Mouse (Mus musculus) spleen, postnatal 10 days (tissue): ENCODE results near the gene Gmppa.
A peak's percentile ranks its signal among the peaks of the same experiment; 100 is the strongest.

ENCODE experiments used
- DNase-seq, 2 experiments: peaks; one replicate each; pipeline ENCODE4 v3.0.0; 2021 to 2022; ENCODE audit warnings: low spot score in 2 of 2

The Gmppa gene

GRCm38 (mm10) chr1:75487040-75487404, 51.3 kb downstream of the Gmppa start:
- DNase-seq: no peak

- DNase-seq: peak in 1 of 2 experiments; percentile 54
Measured at GRCm38 (mm10) chr1:75487405-75488161, 51.9 kb downstream of the Gmppa start.

GRCm38 (mm10) chr1:75490785-75491551, 55.2 kb downstream of the Gmppa start:
- no peak for DNase-seq

- DNase-seq: no peak
Measured at GRCm38 (mm10) chr1:75492579-75493170, 56.9 kb downstream of the Gmppa start.
